Mouse (Mus musculus): ENCODE data around the gene Ulk1. TPM values are rescaled to one million over a fixed set of nuclear protein-coding genes. Genes with fewer than 3 reads are reported as not detected.
"Not testable (repeated sequence)": the region's sequence is repeated elsewhere in the genome, so short reads cannot be mapped to it uniquely, and the experiment has no call there.

The Ulk1 gene
- polyA plus RNA-seq, 2 experiments, result 28.1 to 62.6 TPM

- peak; percentile 91 for ATAC-seq (ENCODE audit: low FRiP score, low read depth)
- Histone ChIP-seq H3K27me3 (ENCODE audit: control insufficient read depth, insufficient read depth, low read length) (no peaks in the 10 kb centered on the region), H3K27ac (replicated peaks; ENCODE audit: low read depth, low read length) (peak within 1 kb of the TSS; percentile 67; the same call in 1 of the 2 replicates), H3K4me2 (replicated peaks; ENCODE audit: low read depth, low read length, severe bottlenecking) (peak within 1 kb of the TSS; percentile 88), H3K4me1 (ENCODE audit: control insufficient read depth, insufficient read depth, low read length) (peaks cover 6% of the 10 kb centered on the region; the same call in 1 of the 2 replicates), H3K36me3 (ENCODE audit: control insufficient read depth, insufficient read depth, low read length) (peaks cover 37% of the 10 kb centered on the region), H3K9ac (ENCODE audit: low read depth, low read length, severe bottlenecking) (peak within 1 kb of the TSS; percentile 78), H3K4me3 (replicated peaks; ENCODE audit: low read length) (peak within 1 kb of the TSS; percentile 78), H3K9me3 (ENCODE audit: control insufficient read depth, low read length) (no peaks in the 10 kb centered on the region)
- under 1% methylated on average over 42 of the region's 57 CpGs for WGBS
- DNase-seq (ENCODE audit: low spot score), result peak; percentile 94
- peak; percentile 30; the same call in 1 of the 2 replicates for TF ChIP-seq POLR2A (IDR thresholded peaks at IDR 0.05; ENCODE audit: borderline replicate concordance, extremely low read depth, insufficient read depth, insufficient read length)
Measured at GRCm38 (mm10) chr5:110779998-110780760, 29.7 kb downstream of the Ulk1 start, which contains the start of gene Pus1. Pus1 (minus strand) TSS chr5:110780659.

GRCm38 (mm10) chr5:110779276-110779997 lies 30.5 kb downstream of the Ulk1 start:
- TF ChIP-seq POLR2A (IDR thresholded peaks at IDR 0.05; ENCODE audit: borderline replicate concordance, extremely low read depth, insufficient read depth, insufficient read length), result no peak
- no peaks in the 10 kb centered on the region for H3K27me3 ChIP-seq (ENCODE audit: control insufficient read depth, insufficient read depth, low read length)
- peaks cover 40% of the 10 kb centered on the region for H3K36me3 ChIP-seq (ENCODE audit: control insufficient read depth, insufficient read depth, low read length)
- H3K4me3 ChIP-seq (replicated peaks; ENCODE audit: low read length), result peak overlapping the region; percentile 78
- H3K4me1 ChIP-seq (ENCODE audit: control insufficient read depth, insufficient read depth, low read length), result peaks cover 6% of the 10 kb centered on the region; the same call in 1 of the 2 replicates
- no peaks in the 10 kb centered on the region for H3K9me3 ChIP-seq (ENCODE audit: control insufficient read depth, low read length)
- DNase-seq (ENCODE audit: low spot score) (no peak), ATAC-seq (ENCODE audit: low FRiP score, low read depth) (no peak)
- peak overlapping the region; percentile 88 for H3K4me2 ChIP-seq (replicated peaks; ENCODE audit: low read depth, low read length, severe bottlenecking)
- H3K9ac ChIP-seq (ENCODE audit: low read depth, low read length, severe bottlenecking), result peak overlapping the region; percentile 78
- H3K27ac ChIP-seq (replicated peaks; ENCODE audit: low read depth, low read length), result no peak overlapping the region
- 16% methylated on average over 15 of the region's 15 CpGs for WGBS

GRCm38 (mm10) chr5:110778263-110778662 lies 31.6 kb downstream of the Ulk1 start:
- H3K9ac ChIP-seq (ENCODE audit: low read depth, low read length, severe bottlenecking), result no peak overlapping the region
- TF ChIP-seq POLR2A (IDR thresholded peaks at IDR 0.05; ENCODE audit: borderline replicate concordance, extremely low read depth, insufficient read depth, insufficient read length), result no peak
- ATAC-seq (ENCODE audit: low FRiP score, low read depth) (no peak), DNase-seq (ENCODE audit: low spot score) (no peak)
- no peak overlapping the region for H3K27ac ChIP-seq (replicated peaks; ENCODE audit: low read depth, low read length)
- H3K4me2 ChIP-seq (replicated peaks; ENCODE audit: low read depth, low read length, severe bottlenecking), result no peak overlapping the region
- peaks cover 48% of the 10 kb centered on the region for H3K36me3 ChIP-seq (ENCODE audit: control insufficient read depth, insufficient read depth, low read length)
- H3K4me3 ChIP-seq (replicated peaks; ENCODE audit: low read length), result no peak overlapping the region
- H3K27me3 ChIP-seq (ENCODE audit: control insufficient read depth, insufficient read depth, low read length), result no peaks in the 10 kb centered on the region
- WGBS, result 84% methylated on average over 12 of the region's 12 CpGs
- peaks cover 6% of the 10 kb centered on the region; the same call in 1 of the 2 replicates for H3K4me1 ChIP-seq (ENCODE audit: control insufficient read depth, insufficient read depth, low read length)
- H3K9me3 ChIP-seq (ENCODE audit: control insufficient read depth, low read length), result no peaks in the 10 kb centered on the region

DNA sequence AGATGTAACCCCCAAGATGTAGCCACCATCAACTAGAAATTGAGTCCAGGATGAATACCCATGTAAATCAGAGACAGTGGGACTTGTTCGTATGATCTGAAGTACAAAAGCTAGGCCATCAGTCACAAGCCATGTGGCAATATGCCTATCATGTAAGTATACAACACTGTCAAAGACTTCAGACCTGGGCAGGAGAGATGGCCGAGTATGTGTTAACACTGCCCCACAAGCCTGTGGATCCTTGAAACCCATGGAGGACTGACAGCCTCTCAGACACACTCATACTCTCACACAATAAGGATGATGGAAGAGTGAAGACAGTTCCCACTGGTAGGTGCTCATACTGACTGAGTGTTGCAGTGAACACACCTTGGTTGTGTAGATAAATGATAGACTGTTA lies 33.8 kb downstream of the Ulk1 start:
- H3K9me3 ChIP-seq (ENCODE audit: control insufficient read depth, low read length), result no peaks in the 10 kb centered on the region
- DNase-seq (ENCODE audit: low spot score) (no peak), ATAC-seq (ENCODE audit: low FRiP score, low read depth) (no peak)
- H3K4me2 ChIP-seq (replicated peaks; ENCODE audit: low read depth, low read length, severe bottlenecking), result no peak overlapping the region
- no peak overlapping the region for H3K9ac ChIP-seq (ENCODE audit: low read depth, low read length, severe bottlenecking)
- 77% methylated on average over 2 of the region's 2 CpGs for WGBS
- peaks cover 58% of the 10 kb centered on the region for H3K36me3 ChIP-seq (ENCODE audit: control insufficient read depth, insufficient read depth, low read length)
- no peaks in the 10 kb centered on the region for H3K27me3 ChIP-seq (ENCODE audit: control insufficient read depth, insufficient read depth, low read length)
- peaks cover 6% of the 10 kb centered on the region; the same call in 1 of the 2 replicates for H3K4me1 ChIP-seq (ENCODE audit: control insufficient read depth, insufficient read depth, low read length)
- H3K4me3 ChIP-seq (replicated peaks; ENCODE audit: low read length), result no peak overlapping the region
- TF ChIP-seq POLR2A (IDR thresholded peaks at IDR 0.05; ENCODE audit: borderline replicate concordance, extremely low read depth, insufficient read depth, insufficient read length), result no peak
- no peak overlapping the region for H3K27ac ChIP-seq (replicated peaks; ENCODE audit: low read depth, low read length)

GRCm38 (mm10) chr5:110774511-110774910 lies 35.4 kb downstream of the Ulk1 start:
- Histone ChIP-seq H3K27ac (replicated peaks; ENCODE audit: low read depth, low read length) (no peak overlapping the region), H3K4me1 (ENCODE audit: control insufficient read depth, insufficient read depth, low read length) (peaks cover 5% of the 10 kb centered on the region), H3K36me3 (ENCODE audit: control insufficient read depth, insufficient read depth, low read length) (peaks cover 58% of the 10 kb centered on the region), H3K4me3 (replicated peaks; ENCODE audit: low read length) (no peak overlapping the region), H3K9ac (ENCODE audit: low read depth, low read length, severe bottlenecking) (no peak overlapping the region), H3K4me2 (replicated peaks; ENCODE audit: low read depth, low read length, severe bottlenecking) (no peak overlapping the region), H3K27me3 (ENCODE audit: control insufficient read depth, insufficient read depth, low read length) (no peaks in the 10 kb centered on the region), H3K9me3 (ENCODE audit: control insufficient read depth, low read length) (no peaks in the 10 kb centered on the region)
- DNase-seq (ENCODE audit: low spot score) (no peak), ATAC-seq (ENCODE audit: low FRiP score, low read depth) (no peak)
- 96% methylated on average over 11 of the region's 11 CpGs for WGBS
- no peak for TF ChIP-seq POLR2A (IDR thresholded peaks at IDR 0.05; ENCODE audit: borderline replicate concordance, extremely low read depth, insufficient read depth, insufficient read length)

GRCm38 (mm10) chr5:110772945-110773344 lies 37.0 kb downstream of the Ulk1 start:
- H3K27ac ChIP-seq (replicated peaks; ENCODE audit: low read depth, low read length); H3K9me3 ChIP-seq (ENCODE audit: control insufficient read depth, low read length); H3K9ac ChIP-seq (ENCODE audit: low read depth, low read length, severe bottlenecking); ATAC-seq (ENCODE audit: low FRiP score, low read depth); H3K4me3 ChIP-seq (replicated peaks; ENCODE audit: low read length); H3K27me3 ChIP-seq (ENCODE audit: control insufficient read depth, insufficient read depth, low read length); H3K4me2 ChIP-seq (replicated peaks; ENCODE audit: low read depth, low read length, severe bottlenecking); DNase-seq (ENCODE audit: low spot score): not testable (repeated sequence)
- peaks cover 53% of the 10 kb centered on the region for H3K36me3 ChIP-seq (ENCODE audit: control insufficient read depth, insufficient read depth, low read length)
- H3K4me1 ChIP-seq (ENCODE audit: control insufficient read depth, insufficient read depth, low read length), result peaks cover 13% of the 10 kb centered on the region; the same call in 1 of the 2 replicates
- 95% methylated on average over 10 of the region's 10 CpGs for WGBS
